Mouse (Mus musculus): Measurements from ENCODE around the gene Dhrs7b.
"Not testable (repeated sequence)": the region's sequence is repeated elsewhere in the genome, so short reads cannot be mapped to it uniquely, and the experiment has no call there.

The Dhrs7b gene

GRCm38 (mm10) chr11:60841467-60842200 lies 11.2 kb downstream of the Dhrs7b start:
- no peak for DNase-seq (ENCODE audit: low spot score)

DNA sequence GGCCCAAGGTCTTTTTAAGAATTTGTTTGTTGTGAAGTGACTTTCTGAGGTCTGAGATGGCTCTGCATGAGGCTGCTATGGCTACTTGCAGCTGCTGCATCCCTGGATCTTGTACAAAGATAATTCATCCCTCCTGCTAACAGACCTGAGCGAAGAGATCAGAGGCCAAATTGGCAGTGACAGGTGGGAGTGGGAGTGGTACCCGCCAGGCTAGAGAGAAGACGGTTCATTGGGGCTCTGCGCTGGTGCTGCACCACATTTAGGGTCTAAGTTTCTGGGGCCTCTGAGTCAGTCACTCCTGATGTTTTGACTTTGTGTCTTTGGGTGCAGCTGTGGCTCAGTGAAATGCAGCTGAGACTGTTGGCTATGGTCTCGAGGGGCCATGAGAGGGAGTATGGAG lies 13.0 kb downstream of the Dhrs7b start:
- DNase-seq (ENCODE audit: low spot score), result no peak

DNA sequence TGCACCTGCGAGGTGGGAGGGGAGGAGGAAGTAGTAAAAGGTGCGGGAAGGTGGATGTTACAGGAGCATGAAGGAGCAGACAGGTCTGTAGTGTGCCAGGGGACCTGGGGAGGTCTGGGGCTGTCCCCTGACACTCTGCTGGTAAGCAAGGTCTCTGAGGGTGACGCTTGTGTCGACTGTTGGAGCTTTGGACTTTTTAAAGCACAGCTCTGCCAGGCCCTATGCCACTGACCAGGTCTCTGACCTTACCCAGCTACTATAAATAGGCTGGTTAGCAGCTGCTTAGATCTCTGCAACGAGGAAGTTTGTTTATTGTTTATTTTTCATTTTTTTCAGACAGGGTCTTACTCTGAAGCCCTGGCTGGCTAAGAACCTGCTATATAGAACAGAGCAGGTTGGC lies 15.0 kb downstream of the Dhrs7b start:
- DNase-seq (ENCODE audit: low spot score), result no peak

DNA sequence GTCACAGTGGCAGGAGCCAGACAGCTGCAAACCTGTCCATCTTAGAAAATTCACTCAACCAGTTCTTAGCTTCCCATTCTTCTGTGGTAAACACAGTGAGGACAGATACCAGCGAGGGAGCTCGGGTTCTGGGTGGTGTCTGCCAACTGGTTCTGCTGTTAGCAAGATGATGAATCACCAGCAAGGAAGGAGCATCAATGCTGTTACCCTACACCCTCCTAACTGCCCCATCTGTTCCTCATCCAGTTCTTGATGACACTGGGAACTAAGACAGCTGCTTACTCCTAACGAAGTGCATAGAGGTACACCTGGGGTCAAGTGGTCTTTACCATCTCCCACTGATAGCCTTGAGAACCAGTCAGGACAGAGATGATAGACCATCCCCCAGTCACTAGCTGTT lies 26.2 kb downstream of the Dhrs7b start:
- DNase-seq (ENCODE audit: low spot score), result no peak

DNA sequence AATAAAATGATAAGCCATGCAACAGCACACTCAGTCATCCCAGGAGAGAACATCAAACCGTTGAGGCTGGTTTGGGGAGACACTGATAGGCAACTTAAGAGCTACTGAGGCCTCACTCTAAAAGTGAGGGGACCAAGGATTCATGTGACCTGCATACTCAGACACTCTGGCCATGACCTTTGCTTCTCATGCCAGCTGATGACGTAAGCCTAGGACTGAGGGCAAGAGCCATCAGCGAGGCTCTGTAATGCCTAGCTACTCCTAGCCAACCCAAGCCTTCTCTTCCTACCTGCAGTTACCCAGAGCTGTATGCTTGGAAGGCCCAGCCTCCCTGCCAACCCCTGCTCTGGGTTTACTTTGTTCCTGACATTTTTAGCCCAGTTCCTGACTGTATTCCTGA lies 31.6 kb downstream of the Dhrs7b start:
- no peak for DNase-seq (ENCODE audit: low spot score)

- DNase-seq (ENCODE audit: low spot score), result no peak
Measured at GRCm38 (mm10) chr11:60863196-60863595, 32.8 kb downstream of the Dhrs7b start.

DNA sequence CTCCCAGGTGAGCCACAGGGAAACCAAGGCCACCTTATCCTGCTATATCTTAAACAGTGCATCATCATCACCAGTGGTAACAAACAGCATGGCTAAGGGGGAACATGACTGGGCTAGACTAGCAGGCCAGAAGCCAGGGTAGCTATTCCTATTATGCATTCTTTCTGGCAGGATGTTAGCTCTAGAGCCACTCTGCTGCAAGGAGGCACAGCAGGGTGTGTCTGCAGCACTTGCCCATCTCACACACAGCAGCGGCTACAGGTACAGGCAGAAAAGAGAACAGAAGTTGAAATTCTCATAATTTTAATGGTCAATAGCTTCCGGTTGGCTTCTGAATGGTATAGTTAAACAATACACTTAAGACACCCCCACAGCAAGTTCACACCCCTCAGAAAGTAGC lies 33.7 kb downstream of the Dhrs7b start:
- no peak for DNase-seq (ENCODE audit: low spot score)

GRCm38 (mm10) chr11:60864916-60865315 lies 34.5 kb downstream of the Dhrs7b start:
- DNase-seq (ENCODE audit: low spot score), result no peak

- DNase-seq (ENCODE audit: low spot score), result no peak
Measured at GRCm38 (mm10) chr11:60866021-60866420, 35.6 kb downstream of the Dhrs7b start.

- no peak for DNase-seq (ENCODE audit: low spot score)
Measured at GRCm38 (mm10) chr11:60867456-60867855, 37.0 kb downstream of the Dhrs7b start.

GRCm38 (mm10) chr11:60867904-60868303 lies 37.5 kb downstream of the Dhrs7b start:
- no peak for DNase-seq (ENCODE audit: low spot score)

DNA sequence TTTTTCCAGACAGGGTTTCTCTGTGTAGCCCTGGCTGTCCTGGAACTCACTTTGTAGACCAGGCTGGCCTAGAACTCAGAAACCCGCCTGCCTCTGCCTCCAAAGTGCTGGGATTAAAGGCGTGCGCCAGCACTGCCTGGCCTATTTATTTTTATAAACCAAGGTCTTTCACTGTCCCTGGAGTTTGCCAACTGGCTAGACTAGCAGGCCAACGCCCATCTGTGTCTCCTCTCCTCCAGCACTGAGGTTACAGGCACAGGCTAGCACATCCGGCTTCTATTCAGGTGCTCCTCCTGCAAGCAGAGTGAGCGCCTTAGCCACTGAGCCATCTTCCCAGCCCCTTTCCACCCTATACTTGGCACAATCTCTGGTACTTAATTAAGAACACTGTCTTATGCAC lies 39.0 kb downstream of the Dhrs7b start:
- not testable (repeated sequence) for DNase-seq (ENCODE audit: low spot score)

- no peak for DNase-seq (ENCODE audit: low spot score)
Measured at GRCm38 (mm10) chr11:60871409-60871808, 41.0 kb downstream of the Dhrs7b start.

GRCm38 (mm10) chr11:60873101-60873500 lies 42.7 kb downstream of the Dhrs7b start:
- no peak for DNase-seq (ENCODE audit: low spot score)

- peak; percentile 13 for DNase-seq (ENCODE audit: low spot score)
Measured at GRCm38 (mm10) chr11:60878056-60878612, 47.7 kb downstream of the Dhrs7b start.

DNA sequence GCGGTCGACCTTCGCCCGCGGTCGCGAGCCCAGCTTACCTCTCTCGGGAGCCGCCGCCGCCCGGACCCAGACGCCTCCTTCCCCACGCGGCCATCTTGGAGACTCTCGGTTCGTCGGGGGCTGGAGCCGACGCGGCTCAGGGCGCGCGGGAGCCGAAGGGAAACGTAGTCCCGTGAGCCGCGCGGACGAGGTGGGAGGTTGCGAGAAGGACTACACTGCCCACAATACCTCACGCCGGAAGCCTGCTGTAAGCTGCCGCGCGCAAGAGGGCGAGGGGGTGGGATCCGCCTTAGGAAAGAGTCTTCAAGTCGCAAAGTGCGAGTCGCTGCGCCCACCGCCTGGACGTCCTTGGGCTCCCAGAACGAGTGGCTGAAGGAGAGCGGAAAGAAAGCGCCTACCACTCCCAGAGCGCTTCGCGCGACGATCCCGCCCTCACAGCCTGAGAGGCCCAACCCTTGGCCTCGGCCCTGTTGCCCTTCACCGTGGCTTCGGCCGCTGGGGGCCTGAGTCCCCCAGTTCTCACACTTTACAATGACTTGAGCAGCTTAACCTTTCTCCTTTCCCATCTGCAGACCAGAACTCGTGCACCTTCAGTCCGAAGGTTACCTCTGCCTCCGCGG lies 48.4 kb downstream of the Dhrs7b start, which contains the start of gene Tmem11:
Gene Tmem11 (minus strand): TSS at position 598 of the 620 bp plus-strand sequence.
- peak; percentile 76 for DNase-seq (ENCODE audit: low spot score)

GRCm38 (mm10) chr11:60879423-60879822 lies 49.0 kb downstream of the Dhrs7b start:
- no peak for DNase-seq (ENCODE audit: low spot score)

DNA sequence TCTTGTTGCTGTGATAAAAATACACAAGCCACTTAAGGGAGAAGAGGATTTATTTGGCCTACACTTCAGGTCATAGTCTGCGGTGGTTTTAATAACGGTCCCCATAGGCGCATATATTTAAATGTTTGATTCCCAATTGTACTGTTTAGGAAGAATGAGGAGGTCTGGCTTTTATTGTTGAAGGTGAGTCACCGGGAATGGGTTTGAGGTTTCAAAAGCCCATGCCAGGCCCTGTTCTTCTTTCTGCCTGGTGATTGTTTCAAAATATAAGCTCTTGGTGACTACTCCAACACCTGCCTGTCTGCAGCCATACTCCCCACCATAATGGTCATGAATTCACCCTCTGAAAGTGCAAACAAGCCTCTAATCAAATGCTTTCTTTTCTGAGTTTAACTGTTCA lies 50.1 kb downstream of the Dhrs7b start:
- DNase-seq (ENCODE audit: low spot score), result no peak

- no peak for DNase-seq (ENCODE audit: low spot score)
Measured at GRCm38 (mm10) chr11:60882386-60882785, 52.0 kb downstream of the Dhrs7b start.

DNA sequence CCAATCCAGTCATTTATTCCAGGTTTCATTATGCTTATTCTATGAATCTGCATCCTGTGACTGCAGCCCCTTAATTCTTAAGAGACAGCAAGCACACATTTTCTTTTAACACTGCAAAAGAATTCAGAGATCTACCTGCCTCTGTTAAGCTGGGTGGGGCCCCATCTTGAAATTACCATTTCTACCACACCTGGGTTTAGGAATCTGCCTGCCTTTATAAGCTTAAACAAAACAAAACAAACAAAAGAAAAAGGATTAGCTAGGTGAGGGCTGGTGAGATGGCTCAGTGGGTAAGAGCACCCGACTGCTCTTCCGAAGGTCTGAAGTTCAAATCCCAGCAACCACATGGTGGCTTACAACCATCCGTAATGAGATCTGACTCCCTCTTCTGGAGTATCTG lies 56.6 kb downstream of the Dhrs7b start:
- not testable (repeated sequence) for DNase-seq (ENCODE audit: low spot score)

- no peak for DNase-seq (ENCODE audit: low spot score)
Measured at GRCm38 (mm10) chr11:60889861-60890260, 59.4 kb downstream of the Dhrs7b start.

DNA sequence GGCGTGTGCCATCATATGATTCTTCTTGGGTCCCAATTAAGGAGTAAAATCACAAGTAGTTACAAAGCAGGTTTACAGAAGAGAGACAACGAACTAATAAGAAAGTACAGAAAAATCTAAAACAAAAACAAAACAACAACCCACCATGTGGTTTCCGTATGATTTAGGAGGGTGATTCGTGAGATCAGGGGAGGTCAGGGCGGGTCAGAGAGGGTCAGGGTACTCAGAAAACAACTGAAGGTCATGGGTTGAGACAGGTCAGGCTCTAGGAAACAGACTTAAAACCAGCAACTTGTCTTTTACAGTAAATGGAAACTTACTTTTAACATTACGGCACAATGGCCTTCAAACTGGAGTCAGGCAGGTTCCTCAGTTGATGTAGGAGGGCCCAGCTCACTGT lies 59.9 kb downstream of the Dhrs7b start:
- DNase-seq (ENCODE audit: low spot score), result no peak

- no peak for DNase-seq (ENCODE audit: low spot score)
Measured at GRCm38 (mm10) chr11:60890744-60891143, 60.3 kb downstream of the Dhrs7b start.

All from urinary bladder, postnatal 10 days (tissue).